Mouse (Mus musculus) G1E (cell line): ENCODE measurements around the gene Cd3eap. TPM values are rescaled to one million over a fixed set of nuclear protein-coding genes. Genes with fewer than 3 reads are reported as not detected.

Source experiments
- ATAC-seq: 2 replicates; pipeline ENCODE4 v1.8.0; 2016; ENCODE audit warnings: mild to moderate bottlenecking; ENCODE audit not compliant: insufficient number of reproducible peaks, poor library complexity, low FRiP score, severe bottlenecking; ENCODE audit errors: extremely low read depth
- DNase-seq: peaks from one replicate; pipeline ENCODE4 v3.0.0; 2012; ENCODE audit warnings: low spot score
- H3K27me3 ChIP-seq: 2 replicates; pipeline ENCODE4 v1.6.1; 2012; ENCODE audit warnings: mild to moderate bottlenecking, low read length, inconsistent platforms; ENCODE audit not compliant: insufficient read depth
- H3K36me3 ChIP-seq: replicated peaks from 2 replicates; pipeline ENCODE3; 2012; ENCODE audit warnings: mild to moderate bottlenecking, inconsistent platforms
- H3K4me1 ChIP-seq: 2 replicates; pipeline ENCODE4 v1.6.1; 2012; ENCODE audit warnings: low read depth, low read length, inconsistent platforms, mixed read lengths; ENCODE audit not compliant: insufficient read depth
- H3K4me3 ChIP-seq: 2 replicates; pipeline ENCODE4 v1.5.1; 2012; ENCODE audit warnings: low read depth, mild to moderate bottlenecking, inconsistent platforms, low read length, moderate library complexity, mixed read lengths
- H3K9me3 ChIP-seq: replicated peaks from 2 replicates; pipeline ENCODE4 v1.6.1; 2012; ENCODE audit warnings: inconsistent platforms
- CTCF ChIP-seq: IDR thresholded peaks from 2 replicates; pipeline ENCODE4 v1.5.1; 2012; ENCODE audit warnings: low read depth, low read length, inconsistent platforms, mixed read lengths
- GATA1 ChIP-seq: IDR thresholded peaks from 2 replicates; pipeline ENCODE4 v1.6.1; 2012; ENCODE audit warnings: borderline replicate concordance, low read length, inconsistent platforms, mixed read lengths
- GATA2 ChIP-seq: IDR thresholded peaks from 2 replicates; pipeline ENCODE4 v1.6.1; 2012; ENCODE audit warnings: low read depth, low read length, inconsistent platforms, borderline replicate concordance
- POLR2AphosphoS5 ChIP-seq: IDR thresholded peaks from 2 replicates; pipeline ENCODE4 v1.6.1; 2012; ENCODE audit warnings: low read depth, low read length, inconsistent platforms; ENCODE audit not compliant: insufficient replicate concordance
- TAL1 ChIP-seq: conservative IDR thresholded peaks from 2 replicates; pipeline ENCODE4 v1.6.1; 2012; ENCODE audit warnings: low read depth, low read length, inconsistent platforms, mixed read lengths
- polyA plus RNA-seq: library from polyadenylated mRNA; stranded (reverse); fragments of >175 nt; gene quantifications from 2 replicates; pipeline ENCODE4 v1.2.3, GENCODE M21; 2012
- total RNA-seq, 2 experiments: library from RNA; stranded (forward) in 1 of 2; stranded (reverse) in 1 of 2; fragments of 200-1000 nt in 1 of 2; fragments of >200 nt in 1 of 2; fragmentation: Nextera tagmentation in 1 of 2; gene quantifications; 2 replicates each; pipeline ENCODE4 v1.2.3; 2014 to 2017

The Cd3eap gene
- total and polyA plus RNA-seq, 3 experiments: 9.3 to 57.8 (median 22.3) TPM

GRCm38 (mm10) chr7:19338060-19338459 lies 21.2 kb downstream of the Cd3eap start:
- Histone ChIP-seq H3K4me1 (peaks cover 18% of the 10 kb centered on the region), H3K36me3 (no peaks in the 10 kb centered on the region), H3K27me3 (peaks cover 6% of the 10 kb centered on the region; the same call in 1 of the 2 replicates), H3K9me3 (no peaks in the 10 kb centered on the region), H3K4me3 (no peak overlapping the region)
- no peak for DNase-seq
- no peak for TF ChIP-seq CTCF
- no peak for TF ChIP-seq POLR2AphosphoS5
- TF ChIP-seq GATA2: no peak
- TF ChIP-seq GATA1: no peak
- no peak for TF ChIP-seq TAL1
- no peak for ATAC-seq

DNA sequence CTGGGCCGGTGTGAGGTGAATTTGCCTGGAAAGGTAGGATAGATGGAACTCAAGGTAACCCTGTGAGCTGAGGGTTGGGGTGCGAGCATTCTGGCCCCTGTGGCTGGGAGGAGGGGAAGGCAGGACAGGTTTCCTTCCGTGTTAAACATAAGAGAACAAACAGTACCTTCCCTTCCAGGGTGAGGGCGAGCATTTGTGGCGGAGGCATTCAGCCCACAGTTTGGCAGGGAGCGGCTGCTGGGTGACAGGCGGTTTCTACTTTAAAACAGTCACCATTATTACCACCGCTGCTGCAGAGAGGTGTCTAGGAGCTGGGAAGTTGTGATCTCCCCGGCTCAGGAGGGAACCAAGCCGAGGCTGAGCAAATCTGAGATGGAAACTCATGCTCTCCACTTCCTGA lies 22.2 kb downstream of the Cd3eap start:
- Histone ChIP-seq H3K4me3 (no peak overlapping the region), H3K27me3 (peaks cover 10% of the 10 kb centered on the region; the same call in 1 of the 2 replicates), H3K36me3 (no peaks in the 10 kb centered on the region), H3K4me1 (peaks cover 25% of the 10 kb centered on the region), H3K9me3 (no peaks in the 10 kb centered on the region)
- no peak for ATAC-seq
- no peak for TF ChIP-seq POLR2AphosphoS5
- TF ChIP-seq CTCF: no peak
- TF ChIP-seq GATA1: no peak
- no peak for TF ChIP-seq GATA2
- TF ChIP-seq TAL1: no peak
- no peak for DNase-seq

- ATAC-seq (no peak), DNase-seq (no peak)
- Histone ChIP-seq H3K9me3 (no peaks in the 10 kb centered on the region), H3K4me3 (no peak overlapping the region), H3K27me3 (peaks cover 4% of the 10 kb centered on the region; the same call in 1 of the 2 replicates), H3K36me3 (no peaks in the 10 kb centered on the region), H3K4me1 (peaks cover 28% of the 10 kb centered on the region)
- TF ChIP-seq GATA1: no peak
- no peak for TF ChIP-seq CTCF
- no peak for TF ChIP-seq POLR2AphosphoS5
- no peak for TF ChIP-seq GATA2
- no peak for TF ChIP-seq TAL1
Measured at GRCm38 (mm10) chr7:19335583-19335982, 23.7 kb downstream of the Cd3eap start.

- peak; percentile 31 for DNase-seq
- peaks cover 13% of the 10 kb centered on the region; the same call in 1 of the 2 replicates for H3K27me3 ChIP-seq
- ATAC-seq: no peak
- peak overlapping the region; percentile 75 for H3K4me3 ChIP-seq
- no peaks in the 10 kb centered on the region for H3K36me3 ChIP-seq
- peaks cover 30% of the 10 kb centered on the region for H3K4me1 ChIP-seq
- H3K9me3 ChIP-seq: no peaks in the 10 kb centered on the region
- TF ChIP-seq CTCF (no peak), POLR2AphosphoS5 (no peak), TAL1 (no peak), GATA1 (no peak), GATA2 (no peak)
Measured at GRCm38 (mm10) chr7:19332709-19333352, 26.5 kb downstream of the Cd3eap start.

DNA sequence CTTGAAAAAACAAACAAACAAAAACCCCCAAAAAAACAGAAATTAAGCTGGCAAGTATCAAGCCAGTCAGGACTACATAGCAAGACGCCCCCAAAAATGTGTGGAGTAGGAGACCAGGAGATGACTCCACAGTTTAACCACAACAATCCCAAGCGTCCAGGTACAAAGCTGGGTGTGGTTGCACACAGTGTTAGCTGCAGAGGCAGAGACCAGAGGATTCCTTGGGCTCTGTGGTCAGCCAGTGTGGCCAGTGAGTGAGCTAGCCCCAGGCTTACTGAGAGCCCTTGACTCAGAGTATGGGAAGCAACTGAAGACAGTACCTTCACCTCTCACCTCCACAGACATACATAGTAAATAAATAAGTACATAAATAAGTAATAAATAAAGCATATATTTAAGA lies 27.4 kb downstream of the Cd3eap start:
- Histone ChIP-seq H3K9me3 (no peaks in the 10 kb centered on the region), H3K36me3 (no peaks in the 10 kb centered on the region), H3K4me3 (no peak overlapping the region), H3K27me3 (peaks cover 13% of the 10 kb centered on the region; the same call in 1 of the 2 replicates), H3K4me1 (peaks cover 39% of the 10 kb centered on the region)
- no peak for DNase-seq
- TF ChIP-seq GATA2 (no peak), TAL1 (no peak)
- no peak for ATAC-seq

GRCm38 (mm10) chr7:19328425-19328824 lies 30.9 kb downstream of the Cd3eap start:
- H3K27me3 ChIP-seq: peaks cover 20% of the 10 kb centered on the region

DNA sequence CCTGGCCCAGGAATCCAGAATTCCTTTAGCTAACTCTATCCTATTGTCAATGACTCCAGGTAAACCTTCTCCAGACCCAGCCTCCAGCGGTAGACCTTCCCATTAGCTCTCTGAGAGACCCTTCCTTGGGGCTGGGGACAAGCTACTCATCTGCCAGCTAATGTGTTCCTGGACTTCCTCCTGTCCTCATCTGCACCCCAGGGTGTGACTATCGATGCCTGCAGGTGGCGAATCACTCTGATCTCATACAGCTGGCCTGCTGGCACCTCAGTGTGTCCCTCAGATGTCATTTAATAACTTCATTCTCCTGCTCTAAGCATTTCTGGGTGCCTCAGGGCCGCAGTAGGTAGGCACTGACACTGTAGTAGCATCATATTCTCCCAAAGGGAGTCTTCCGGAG lies 31.5 kb downstream of the Cd3eap start:
- no peak for TF ChIP-seq TAL1
- no peak for TF ChIP-seq POLR2AphosphoS5
- TF ChIP-seq CTCF: no peak
- TF ChIP-seq GATA2: no peak
- no peak for TF ChIP-seq GATA1
- peaks cover 24% of the 10 kb centered on the region for H3K27me3 ChIP-seq
- ATAC-seq (no peak), DNase-seq (no peak)
- peaks cover 36% of the 10 kb centered on the region for H3K4me1 ChIP-seq
- H3K4me3 ChIP-seq: no peak overlapping the region
- no peaks in the 10 kb centered on the region for H3K36me3 ChIP-seq
- no peaks in the 10 kb centered on the region for H3K9me3 ChIP-seq

More at GRCm38 (mm10) chr7:19328425-19328824, 30.9 kb downstream of the Cd3eap start:
- H3K4me3 ChIP-seq: no peak overlapping the region
- H3K36me3 ChIP-seq: no peaks in the 10 kb centered on the region
- ATAC-seq: no peak
- H3K4me1 ChIP-seq: peaks cover 41% of the 10 kb centered on the region
- no peaks in the 10 kb centered on the region for H3K9me3 ChIP-seq
- DNase-seq: no peak
- TF ChIP-seq CTCF (0 out of 2 replicates have a peak, but pooled peaks have one; percentile 8), GATA1 (no peak), TAL1 (no peak), POLR2AphosphoS5 (no peak), GATA2 (no peak)
